Mouse (Mus musculus) adipocyte (in vitro differentiated cells): ENCODE results near the gene Mdm2.

Experiments used
- DNase-seq: peaks from one replicate; pipeline ENCODE4 v3.0.0-alpha.2; 2016; ENCODE audit warnings: low spot score

Mdm2 gene

DNA sequence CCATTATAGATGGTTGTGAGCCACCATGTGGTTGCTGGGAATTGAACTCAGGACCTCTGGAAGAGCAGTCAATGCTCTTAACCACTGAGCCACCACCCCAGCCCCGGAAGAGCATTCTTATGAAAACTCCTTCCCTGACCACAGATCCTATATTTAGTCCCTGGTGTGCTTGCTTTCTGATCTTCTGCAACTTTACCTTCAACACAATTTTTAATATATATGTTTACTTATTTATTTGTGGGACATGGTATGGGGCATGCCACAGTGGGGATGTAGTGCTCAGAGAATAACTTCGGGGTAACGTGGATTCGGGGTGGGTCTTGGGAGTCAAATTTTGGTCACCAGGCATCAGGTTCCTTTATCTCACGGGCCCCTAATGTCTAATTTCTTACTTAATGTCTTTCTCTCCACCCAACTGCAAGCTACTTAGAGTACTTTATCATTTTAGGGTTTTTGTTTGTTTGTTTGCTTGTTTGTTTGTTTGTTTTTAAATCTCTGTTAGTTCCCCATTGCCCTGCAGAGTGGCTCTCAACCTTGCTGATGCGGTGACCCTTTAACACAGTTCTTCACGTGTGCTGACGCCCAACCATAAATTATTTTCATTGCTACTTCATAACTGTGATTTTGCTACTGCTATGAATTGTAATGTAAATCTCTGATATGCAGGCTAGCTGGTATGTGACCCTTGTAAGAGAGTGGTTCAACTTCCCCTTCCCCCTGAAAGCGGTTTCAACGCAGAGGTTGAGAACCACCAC lies 41.8 kb downstream of the Mdm2 start:
- DNase-seq, result no peak

DNA sequence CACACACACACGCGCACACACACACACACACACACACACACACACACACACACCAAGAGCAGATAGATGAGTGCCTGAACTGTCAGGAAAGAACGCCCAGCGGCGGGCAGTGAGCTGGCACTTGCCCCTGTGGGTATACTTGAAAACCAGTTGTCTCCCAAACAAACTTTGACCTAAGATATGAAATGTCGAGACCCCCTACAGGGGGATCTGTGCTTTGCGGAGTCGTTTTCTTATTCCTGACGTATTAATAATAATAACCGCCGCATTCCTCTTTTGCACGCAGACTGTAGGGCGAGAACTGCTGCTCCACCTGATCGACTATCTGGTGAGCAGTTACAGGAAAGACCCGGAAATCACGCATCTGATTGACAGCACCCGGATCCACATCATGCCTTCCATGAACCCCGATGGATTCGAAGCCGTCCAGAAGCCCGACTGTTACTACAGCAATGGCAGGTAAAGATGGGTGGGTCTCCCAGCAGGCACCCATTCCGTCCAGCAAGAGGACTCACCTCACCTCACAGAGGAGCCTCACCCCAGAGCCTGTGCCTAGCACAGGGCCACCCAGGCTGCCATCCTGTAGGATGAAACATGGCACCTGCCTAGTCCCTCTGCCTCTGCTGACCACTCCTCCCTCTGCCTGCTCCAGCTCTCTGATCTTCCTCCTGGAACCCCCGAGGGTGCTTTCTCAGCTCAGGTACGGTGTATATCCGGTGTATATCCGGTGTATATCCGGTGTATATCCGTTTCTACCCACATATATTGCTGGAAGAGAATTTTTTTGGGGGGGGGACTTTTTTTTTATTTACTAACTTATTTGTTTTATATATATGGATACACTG lies 42.7 kb downstream of the Mdm2 start:
- DNase-seq, result peak; percentile 95

DNA sequence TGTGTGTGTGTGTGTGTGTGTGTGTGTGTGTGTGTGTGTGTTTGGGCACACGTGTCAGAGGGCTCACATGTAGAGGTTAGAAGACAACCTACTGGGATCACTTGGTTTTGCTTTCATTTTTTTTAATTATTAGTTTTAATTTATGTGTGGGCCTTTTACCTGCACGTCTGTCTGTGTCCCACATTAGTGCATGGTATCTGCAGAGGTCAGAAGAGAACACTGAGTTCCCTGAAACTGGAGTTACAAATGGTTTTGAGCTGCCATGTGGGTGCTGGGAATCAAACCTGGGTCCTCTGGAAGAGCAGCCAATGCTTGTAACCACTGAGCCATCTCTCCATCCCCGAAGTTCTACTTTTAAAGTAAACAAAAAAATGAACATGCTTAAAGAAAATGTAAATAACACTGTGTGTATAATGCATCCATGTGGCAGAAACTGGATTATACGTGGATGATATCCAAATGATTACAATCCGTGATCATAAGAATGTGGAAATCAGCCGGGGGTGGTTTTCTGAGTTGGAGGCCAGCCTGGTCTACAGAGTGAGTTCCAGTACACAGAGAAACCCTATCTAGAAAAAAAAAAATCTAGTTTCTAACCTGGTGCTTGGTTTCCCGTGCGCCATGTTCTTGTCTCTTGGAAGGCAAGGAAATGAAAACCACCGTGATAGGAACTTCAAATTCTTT lies 43.5 kb downstream of the Mdm2 start:
- peak; percentile 95 for DNase-seq

DNA sequence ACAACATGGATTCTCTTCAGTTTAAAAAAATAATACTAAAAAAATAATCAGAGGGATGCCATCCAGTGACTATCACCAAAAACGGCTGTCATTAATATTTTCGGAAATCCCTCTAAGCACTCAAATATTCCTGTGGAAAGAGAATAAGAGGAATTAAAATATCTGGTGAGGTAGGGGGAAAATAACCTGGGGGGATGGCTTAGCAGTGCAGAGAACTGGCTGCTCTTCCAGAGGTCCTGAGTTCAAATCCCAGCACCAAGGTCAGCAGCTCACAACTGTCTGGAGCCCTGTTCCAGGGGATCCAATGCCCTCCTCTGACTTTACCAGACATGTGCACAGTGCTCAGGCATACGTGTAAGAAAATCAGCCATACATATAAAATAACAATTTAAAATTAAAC lies 44.2 kb downstream of the Mdm2 start:
- DNase-seq, result peak; percentile 95

DNA sequence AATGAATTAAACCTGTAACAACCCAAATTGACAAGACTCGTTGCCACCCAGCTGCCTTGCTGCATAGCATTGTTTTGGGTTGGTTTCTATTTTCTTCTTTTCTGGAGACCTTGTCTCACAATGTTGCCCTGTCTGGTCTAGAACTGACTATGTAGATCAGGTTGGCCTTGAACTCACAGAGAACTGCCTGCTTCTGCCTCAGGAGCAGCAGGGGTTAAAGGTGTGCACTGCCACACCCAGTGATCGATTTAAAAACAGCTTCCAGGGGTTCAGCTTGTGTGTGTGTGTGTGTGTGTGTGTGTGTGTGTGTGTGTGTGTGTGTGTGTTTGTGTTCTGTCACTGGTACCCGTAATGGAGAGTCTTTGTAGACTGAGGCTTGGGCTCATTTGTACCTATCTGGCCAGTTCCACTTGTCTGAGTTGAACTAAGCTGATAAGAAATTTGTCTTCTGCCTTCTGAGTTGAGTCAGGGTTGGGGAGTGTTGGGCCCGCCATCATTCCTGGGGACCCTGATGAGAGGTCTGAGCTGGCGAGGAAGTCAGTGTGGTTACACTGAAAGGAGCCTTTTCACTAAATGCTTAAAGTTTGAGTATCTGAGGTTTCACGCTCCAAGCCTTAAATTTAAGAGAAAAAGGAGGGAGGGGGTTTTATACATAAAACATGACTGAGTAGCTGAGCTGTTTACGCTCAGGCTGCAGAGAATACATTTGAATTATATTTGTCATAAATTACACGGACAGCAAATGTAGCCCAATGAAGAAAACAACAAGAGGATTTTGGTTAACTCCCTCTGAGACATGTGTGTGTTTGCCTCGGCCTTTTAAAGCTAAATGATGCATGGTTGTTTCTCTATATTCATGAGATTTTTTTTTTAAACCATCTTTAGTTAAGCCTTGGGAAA lies 44.9 kb downstream of the Mdm2 start:
- peak; percentile 95 for DNase-seq

DNA sequence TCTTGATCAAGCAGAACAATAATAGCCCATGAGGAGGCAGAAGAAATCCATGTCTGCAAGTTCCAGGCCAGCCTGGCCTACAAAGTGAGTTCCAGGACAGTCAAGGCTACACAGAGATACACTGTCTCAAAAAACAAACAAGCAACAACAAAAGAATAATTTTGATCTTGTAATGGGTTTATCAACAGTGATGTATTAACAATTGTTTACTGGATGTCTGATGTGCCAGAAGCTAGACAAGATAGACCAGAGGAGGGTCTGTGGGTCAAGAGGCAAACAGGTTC lies 45.7 kb downstream of the Mdm2 start:
- peak; percentile 95 for DNase-seq

DNA sequence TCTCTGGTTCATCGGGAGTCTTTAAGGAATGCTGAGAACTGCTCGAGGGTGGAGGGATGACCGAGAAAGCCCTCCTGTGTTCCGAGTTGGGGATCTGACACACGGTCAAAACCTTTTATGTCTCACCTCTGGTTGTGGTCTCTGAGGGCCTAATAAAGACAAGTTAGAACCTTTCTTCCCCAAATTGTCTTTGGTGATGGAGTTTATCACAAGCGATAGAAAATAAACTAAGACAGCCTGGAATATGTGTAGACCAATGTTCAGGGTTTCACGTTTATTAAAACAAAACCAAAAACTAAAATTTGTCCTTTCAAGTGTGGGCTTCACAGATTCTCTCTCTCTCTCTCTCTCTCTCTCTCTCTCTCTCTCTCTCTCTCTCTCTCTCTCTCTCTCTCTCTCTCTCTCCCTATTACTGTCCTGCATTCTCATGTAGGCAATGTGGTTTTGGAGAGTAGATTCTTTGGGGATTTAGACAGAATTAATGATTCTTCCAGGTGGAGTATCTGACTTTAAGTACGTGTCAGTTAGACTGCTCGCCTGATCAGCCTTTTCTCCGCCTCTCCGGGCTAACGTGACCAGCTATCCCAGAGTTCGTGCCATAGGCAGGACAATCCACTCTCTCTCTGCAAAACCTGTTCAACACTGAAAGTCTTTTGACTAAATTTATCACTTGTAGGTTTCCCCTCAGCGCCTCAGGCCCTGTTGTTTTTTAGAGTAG lies 46.2 kb downstream of the Mdm2 start:
- peak; percentile 95 for DNase-seq

DNA sequence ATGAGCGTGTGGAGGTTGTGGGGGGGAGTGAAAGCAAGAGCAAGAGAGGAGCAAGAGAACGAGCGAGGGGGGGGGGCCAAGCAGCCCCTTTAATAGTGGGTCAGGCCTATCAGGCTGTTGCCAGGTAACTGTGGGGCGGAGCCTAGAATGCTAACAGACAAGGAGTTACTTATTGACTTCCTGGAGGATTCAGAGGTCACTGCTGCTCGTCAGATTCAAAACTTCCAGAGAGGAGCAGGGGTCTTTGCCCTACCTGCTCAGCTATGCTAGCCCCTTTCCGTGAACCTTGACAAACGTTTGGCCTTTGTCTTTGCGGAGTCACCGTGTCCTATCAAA lies 46.7 kb downstream of the Mdm2 start:
- DNase-seq, result peak; percentile 95

DNA sequence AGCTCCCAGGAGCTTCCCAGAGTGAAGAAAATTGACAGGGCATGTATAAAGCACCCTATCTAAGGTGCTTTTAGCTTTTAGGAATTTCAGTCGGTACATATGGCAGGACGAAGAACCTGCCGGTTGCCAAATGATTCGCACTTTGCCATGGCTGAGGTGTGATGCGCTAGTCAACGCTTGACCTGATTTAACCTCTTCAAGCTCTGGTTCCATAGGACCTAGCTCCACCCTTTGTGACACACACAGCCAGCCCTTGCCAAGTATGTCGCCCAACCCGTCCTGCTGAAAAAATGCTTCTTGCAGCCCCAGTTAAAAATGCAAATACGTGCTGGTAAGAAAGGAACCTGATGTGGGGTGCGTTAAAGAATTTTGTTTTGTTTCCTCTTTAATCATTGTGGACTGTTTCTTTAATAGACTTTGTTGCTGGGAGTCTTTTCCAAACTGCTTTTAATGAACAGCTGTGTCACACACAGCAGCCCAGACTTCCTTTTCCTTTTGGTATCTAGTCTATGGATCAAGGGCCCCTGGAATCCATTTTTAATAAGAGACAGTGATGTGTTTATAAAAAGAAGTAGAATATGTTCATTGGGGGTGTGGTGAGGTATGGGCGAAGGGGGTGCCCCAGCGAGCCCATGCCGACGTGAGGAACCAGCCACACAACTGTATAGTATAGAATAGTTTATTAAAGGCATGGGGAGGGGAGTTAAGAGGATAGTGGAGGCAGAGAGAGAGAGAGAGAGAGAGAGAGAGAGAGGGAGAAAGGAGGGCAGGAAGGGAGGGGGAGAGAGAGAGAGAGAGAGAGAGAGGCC lies 47.3 kb downstream of the Mdm2 start:
- DNase-seq, result peak; percentile 95

DNA sequence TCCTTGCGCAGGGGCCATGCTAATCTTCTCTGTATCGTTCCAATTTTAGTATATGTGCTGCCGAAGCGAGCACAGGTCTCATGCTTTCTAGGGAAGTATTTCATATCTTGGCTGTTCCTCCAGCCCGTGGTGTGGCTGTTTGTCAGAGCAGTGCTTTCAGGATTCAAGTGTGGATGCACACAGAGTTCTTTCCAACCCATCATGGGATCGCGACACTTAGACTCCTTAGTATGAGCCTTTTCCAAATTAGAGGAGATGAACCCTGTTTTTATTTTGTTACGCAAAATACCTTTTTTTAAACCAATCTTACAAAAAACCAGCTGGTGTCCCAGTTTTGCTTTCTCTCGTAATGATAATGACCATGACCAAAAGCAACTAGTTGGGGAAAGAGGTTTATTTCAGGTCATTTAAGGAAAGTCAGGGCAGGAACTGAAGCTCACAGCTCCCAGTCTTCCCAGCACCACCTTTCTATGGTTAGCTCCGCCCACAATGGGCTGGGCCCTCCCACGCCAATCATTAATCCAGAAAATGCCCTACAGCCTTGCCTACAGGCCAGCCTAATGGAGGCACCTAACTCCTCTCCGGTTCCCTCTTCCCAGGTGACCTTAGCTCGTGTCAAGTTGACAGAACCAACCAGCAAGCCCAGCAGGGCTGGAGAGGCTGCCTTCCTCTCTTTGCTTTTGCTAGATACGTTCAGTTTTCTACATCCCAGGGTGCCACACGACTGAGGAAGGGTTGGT lies 48.1 kb downstream of the Mdm2 start:
- DNase-seq, result no peak

DNA sequence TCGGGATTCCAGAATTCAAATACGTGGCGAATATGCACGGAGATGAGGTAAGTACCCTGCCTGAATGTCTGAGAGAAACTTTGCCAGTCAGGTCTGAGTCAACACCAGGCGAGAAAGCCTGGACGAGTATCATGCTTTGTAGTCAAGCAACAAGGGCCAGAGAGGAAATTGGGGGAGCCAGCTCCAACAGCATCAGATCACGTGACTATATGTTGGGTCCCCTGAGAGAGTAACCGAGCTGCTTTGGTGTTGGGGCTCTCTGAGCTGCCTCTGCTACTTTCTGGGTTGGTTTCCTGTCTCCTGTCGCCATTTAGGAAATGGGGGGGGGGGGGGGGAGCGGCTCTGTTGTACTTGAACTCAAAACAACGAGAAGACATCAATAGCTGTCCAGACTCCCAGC lies 50.7 kb downstream of the Mdm2 start:
- DNase-seq, result peak; percentile 94

DNA sequence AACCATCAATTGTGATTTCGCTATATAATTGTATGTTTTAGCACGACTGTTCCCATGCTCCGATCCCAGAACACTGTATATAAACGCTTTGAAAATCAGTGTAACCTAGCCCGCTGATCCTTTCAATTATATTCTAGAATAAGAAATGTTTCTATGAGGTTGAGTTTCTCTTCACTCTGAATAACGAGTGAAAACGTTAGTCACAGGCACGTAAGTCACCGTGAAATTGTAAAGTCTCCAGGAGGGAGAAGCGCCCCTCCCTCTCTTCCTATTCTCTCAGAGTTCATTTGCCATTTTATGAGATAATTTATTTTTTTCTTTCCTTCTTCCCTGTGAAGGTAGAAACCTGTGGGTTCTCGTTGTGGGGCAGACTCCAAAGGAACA lies 51.1 kb downstream of the Mdm2 start:
- peak; percentile 93 for DNase-seq

DNA sequence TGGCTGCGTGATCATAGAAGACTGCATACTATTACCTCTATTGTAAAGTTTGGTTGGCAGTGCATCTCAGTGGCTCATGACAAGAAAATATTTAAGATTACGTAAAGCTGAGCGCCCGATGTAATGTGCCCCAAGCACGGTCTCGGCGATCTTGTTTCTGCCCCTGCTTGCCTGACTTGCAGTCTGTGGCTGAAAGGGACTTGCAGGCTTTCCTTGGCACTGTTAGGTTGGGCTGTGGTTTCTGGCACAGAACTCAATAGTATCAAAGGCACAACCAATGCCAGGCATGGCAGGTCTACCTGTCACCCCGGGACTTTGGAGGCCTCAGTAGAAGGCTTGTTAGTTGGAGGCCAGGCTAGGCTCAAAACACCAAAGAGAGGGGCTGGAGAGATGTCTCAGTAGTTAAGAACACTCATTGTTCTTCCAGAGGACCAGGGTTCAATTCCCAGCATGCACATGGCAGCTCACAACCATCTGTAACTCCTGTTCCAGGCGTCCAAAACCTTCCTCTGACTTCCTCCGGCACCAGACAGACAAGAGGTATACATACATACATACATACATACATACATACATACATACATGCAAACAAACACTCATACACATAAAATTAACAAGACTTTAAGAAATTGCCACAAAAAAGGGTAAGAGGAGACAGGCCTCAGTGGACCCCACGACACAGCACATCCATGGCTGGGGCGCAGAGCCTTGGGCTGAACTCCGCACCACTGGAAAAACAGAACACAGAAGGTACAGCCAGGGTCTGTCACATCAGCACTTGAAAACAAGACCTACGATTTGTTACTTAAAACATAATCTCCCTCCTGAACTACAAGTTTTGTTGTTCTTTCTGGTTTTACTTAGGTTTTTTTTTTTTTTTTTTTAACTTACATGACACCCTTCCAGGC lies 51.8 kb downstream of the Mdm2 start:
- peak; percentile 94 for DNase-seq

DNA sequence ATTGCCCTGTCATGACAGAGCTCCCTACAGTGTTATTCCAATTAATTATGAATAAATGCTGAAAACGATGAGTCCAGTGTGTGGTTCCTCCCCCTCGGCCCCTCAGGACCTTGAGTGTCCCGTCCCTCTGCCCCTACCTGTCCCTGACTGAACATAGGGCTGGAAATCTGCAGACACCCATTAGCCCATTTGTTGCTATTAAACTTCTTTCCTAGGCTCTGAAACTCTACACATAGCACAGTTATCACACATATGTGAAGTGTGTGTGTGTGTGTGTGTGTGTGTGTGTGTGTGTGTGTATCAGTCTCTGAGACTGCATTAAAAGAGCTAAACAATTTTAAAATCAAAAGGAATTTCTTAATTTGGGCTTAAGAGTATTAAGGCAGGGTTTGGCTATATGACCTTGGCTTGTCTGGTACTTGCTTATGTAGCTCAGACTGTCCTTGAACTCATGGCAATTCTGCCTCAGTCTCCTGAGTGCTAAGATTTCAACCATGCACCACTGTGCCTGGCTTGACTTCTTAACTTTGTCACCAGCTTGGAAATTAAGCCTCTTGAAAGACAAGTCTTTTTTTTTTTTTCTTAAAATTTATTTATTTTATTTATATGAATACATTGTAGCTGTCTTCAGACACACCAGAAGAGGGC lies 52.8 kb downstream of the Mdm2 start:
- peak; percentile 94 for DNase-seq

DNA sequence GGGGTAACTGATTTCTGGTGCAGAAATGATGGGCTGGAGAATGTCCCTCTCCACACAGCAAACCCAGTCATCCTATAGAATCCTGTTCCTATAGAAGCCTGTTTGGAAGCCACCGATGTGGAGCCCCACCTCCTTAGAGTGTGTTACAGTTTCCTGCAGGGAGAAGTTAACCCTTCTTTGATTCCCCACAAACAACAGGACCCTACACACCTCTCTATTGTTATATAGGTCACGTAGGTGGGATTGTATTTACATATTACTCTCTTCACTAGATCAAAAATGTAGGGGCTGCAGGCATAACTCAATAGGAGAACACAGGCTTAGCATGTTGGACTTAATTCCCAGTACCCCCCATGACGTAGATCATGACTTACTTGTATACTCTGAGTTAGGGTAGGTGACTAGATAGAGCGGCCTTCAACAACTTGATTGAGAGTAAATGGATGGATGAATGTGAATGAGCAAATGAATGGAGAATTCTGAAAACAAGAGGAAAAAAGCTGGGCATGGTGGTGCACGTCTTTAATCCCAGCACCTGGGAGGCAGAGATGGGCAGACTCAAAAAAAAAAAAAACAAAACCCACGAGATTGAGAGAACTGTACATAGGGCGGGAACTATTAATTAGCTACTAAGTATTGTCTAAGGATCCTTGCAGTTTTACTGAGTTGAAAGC lies 53.4 kb downstream of the Mdm2 start:
- DNase-seq, result peak; percentile 94

DNA sequence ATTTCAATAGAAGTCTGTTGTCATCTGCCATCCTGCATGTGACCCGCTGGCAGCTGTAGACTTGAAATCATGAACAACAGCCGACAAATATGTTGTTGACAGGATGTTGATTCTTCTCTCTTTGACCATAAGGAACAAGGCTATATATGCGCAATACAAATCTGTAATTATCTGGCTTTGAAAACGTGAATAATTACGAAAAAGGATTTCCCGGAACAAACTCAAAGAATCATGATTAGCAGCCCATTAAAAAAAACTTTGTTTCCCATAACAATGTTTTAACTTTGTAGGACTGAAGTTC lies 53.9 kb downstream of the Mdm2 start:
- DNase-seq, result peak; percentile 94

DNA sequence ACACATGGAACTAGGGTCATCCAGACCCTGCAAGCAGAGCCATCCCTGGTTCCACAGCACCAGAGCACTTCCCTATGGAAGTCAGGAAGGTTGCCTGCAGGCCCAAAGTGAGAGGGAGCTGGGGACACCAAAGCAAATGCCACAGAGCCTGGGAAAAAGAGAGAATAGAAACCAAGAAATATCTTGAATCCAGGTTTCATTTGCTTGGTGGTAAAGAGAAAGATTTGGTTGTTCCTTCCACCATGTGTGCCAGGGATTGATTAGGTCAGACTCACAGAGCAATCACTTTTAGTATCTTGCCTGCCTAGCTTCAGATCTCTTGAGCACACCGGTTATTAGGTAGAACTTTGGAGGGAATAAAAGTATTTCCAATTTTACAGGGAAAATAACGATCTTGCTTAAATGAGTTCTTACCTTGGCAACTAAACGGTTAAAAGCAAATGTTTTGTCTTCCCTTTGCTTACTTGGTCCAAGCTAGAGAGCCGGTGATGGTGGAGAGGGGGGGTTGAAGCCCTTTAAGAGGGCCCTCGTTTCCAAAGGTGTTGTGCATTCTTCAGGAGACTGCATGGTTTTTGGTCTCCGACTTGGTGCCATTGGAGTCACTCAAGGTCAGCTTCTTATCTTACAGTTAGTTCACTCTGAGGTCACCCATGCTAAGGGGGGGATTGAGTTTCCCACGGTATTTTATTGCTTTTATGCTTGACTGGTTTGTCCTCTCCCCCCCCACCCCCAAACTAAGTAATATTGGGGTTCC lies 54.5 kb downstream of the Mdm2 start:
- peak; percentile 94 for DNase-seq
